Mouse (Mus musculus) midbrain, embryonic 14.5 days (tissue): ENCODE results near the gene Zwilch. TPM values are rescaled to one million over a fixed set of nuclear protein-coding genes. Genes with fewer than 3 reads are reported as not detected.
A peak's percentile ranks its signal among the peaks of the same experiment; 100 is the strongest.
"Not testable (repeated sequence)": the region's sequence is repeated elsewhere in the genome, so short reads cannot be mapped to it uniquely, and the experiment has no call there.

Experiments
- ATAC-seq: fragments of 200-750 bp; cut with Nextera tagmentation; 2 replicates; pipeline ENCODE4 v1.8.0; 2017; ENCODE audit warnings: moderate number of reproducible peaks, moderate library complexity; ENCODE audit not compliant: low FRiP score, low TSS enrichment
- DNase-seq: peaks from one replicate; pipeline ENCODE4 v3.0.0-alpha.2; 2015
- H3K27ac ChIP-seq: fragments of 300-500 bp; sonication (generic); replicated peaks from 2 replicates; pipeline ENCODE4 v1.5.1; 2014; ENCODE audit warnings: mild to moderate bottlenecking, low read depth, low read length, moderate library complexity
- H3K27me3 ChIP-seq: fragments of 300-500 bp; sonication (generic); 2 replicates; pipeline ENCODE4 v1.6.1; 2014; ENCODE audit warnings: low read length, control low read depth, mixed read lengths; ENCODE audit not compliant: control insufficient read depth, insufficient read depth
- H3K36me3 ChIP-seq: fragments of 300-500 bp; sonication (generic); 2 replicates; pipeline ENCODE4 v1.6.1; 2014; ENCODE audit warnings: low read length, control low read depth; ENCODE audit not compliant: control insufficient read depth, insufficient read depth
- H3K4me1 ChIP-seq: fragments of 300-500 bp; sonication (generic); 2 replicates; pipeline ENCODE4 v1.6.1; 2014; ENCODE audit warnings: mild to moderate bottlenecking, antibody characterized with exemption, low read length, control low read depth; ENCODE audit not compliant: control insufficient read depth, insufficient read depth
- H3K4me2 ChIP-seq: fragments of 300-500 bp; sonication (generic); 2 replicates; pipeline ENCODE4 v1.6.1; 2014; ENCODE audit warnings: mild to moderate bottlenecking, low read length, moderate library complexity
- H3K4me3 ChIP-seq: fragments of 300-500 bp; sonication (generic); replicated peaks from 2 replicates; pipeline ENCODE4 v1.5.1; 2014; ENCODE audit warnings: low read depth, low read length
- H3K9ac ChIP-seq: fragments of 300-500 bp; sonication (generic); replicated peaks from 2 replicates; pipeline ENCODE4 v1.6.1; 2014; ENCODE audit warnings: mild to moderate bottlenecking, low read length, moderate library complexity
- H3K9me3 ChIP-seq: fragments of 300-500 bp; sonication (generic); 2 replicates; pipeline ENCODE4 v1.6.1; 2016; ENCODE audit warnings: low read length, control low read depth, mixed read lengths; ENCODE audit not compliant: control insufficient read depth
- WGBS: fragments of 180-500 bp; shearing (Covaris S2); extraction: QIAGEN DNeasy Blood & Tissue Kit; methylation state at CpG from one replicate; pipeline ENCODE4 v1.1.7; 2014; 5-methylcytosine and 5-hydroxymethylcytosine counted together
- polyA plus RNA-seq: library from polyadenylated mRNA; unstranded; fragments of >200 nt; fragmentation: Nextera tagmentation; extraction: Ambion mirVana; gene quantifications from 2 replicates; pipeline ENCODE4 v1.2.1, GENCODE M21; 2014

Zwilch gene
- polyA plus RNA-seq, 1 experiment from 2014 or later, result 6.8 TPM

- peak overlapping the region; percentile 79 for H3K4me3 ChIP-seq
- peaks cover 38% of the 10 kb centered on the region for H3K36me3 ChIP-seq
- H3K9me3 ChIP-seq, result no peaks in the 10 kb centered on the region
- WGBS, result under 1% methylated on average over 16 of the region's 16 CpGs
- DNase-seq (no peak), ATAC-seq (no peak)
- peak overlapping the region; percentile 97 for H3K4me2 ChIP-seq
- H3K27ac ChIP-seq, result peak overlapping the region; percentile 83; the same call in 1 of the 2 replicates
- no peaks in the 10 kb centered on the region for H3K27me3 ChIP-seq
- H3K9ac ChIP-seq, result peak overlapping the region; percentile 66
- peaks cover 15% of the 10 kb centered on the region for H3K4me1 ChIP-seq
These were observed 839 bp upstream of the Zwilch start for GRCm38 (mm10) chr9:64173666-64174220.

- 4% methylated on average over 18 of the region's 18 CpGs for WGBS
- 0 out of 2 replicates have a peak, but pooled peaks have one; percentile 4 for ATAC-seq
- peak overlapping the region; percentile 97 for H3K4me2 ChIP-seq
- no peaks in the 10 kb centered on the region for H3K27me3 ChIP-seq
- peak overlapping the region; percentile 79 for H3K4me3 ChIP-seq
- no peaks in the 10 kb centered on the region for H3K9me3 ChIP-seq
- peaks cover 24% of the 10 kb centered on the region for H3K36me3 ChIP-seq
- H3K4me1 ChIP-seq, result peaks cover 15% of the 10 kb centered on the region
- DNase-seq, result no peak
- peak overlapping the region; percentile 83 for H3K27ac ChIP-seq
- H3K9ac ChIP-seq, result peak overlapping the region; percentile 66
These were observed 624 bp downstream of the Zwilch start for GRCm38 (mm10) chr9:64172145-64172815.

- not testable (repeated sequence) for H3K9me3 ChIP-seq, H3K27ac ChIP-seq, H3K36me3 ChIP-seq, ATAC-seq, H3K27me3 ChIP-seq, H3K9ac ChIP-seq, H3K4me3 ChIP-seq, H3K4me2 ChIP-seq, DNase-seq
- peaks cover 15% of the 10 kb centered on the region for H3K4me1 ChIP-seq
- 97% methylated on average over 3 of the region's 3 CpGs for WGBS
These were observed 2.9 kb downstream of the Zwilch start for GRCm38 (mm10) chr9:64169967-64170366.

GRCm38 (mm10) chr9:64160471-64160870, 12.4 kb downstream of the Zwilch start:
- no peak for DNase-seq
- no peak overlapping the region for H3K27ac ChIP-seq
- H3K9me3 ChIP-seq, result no peaks in the 10 kb centered on the region
- no peaks in the 10 kb centered on the region for H3K27me3 ChIP-seq
- no peaks in the 10 kb centered on the region for H3K4me1 ChIP-seq
- H3K36me3 ChIP-seq, result peaks cover 14% of the 10 kb centered on the region; the same call in 1 of the 2 replicates
- no peak overlapping the region for H3K4me3 ChIP-seq
- 0 out of 2 replicates have a peak overlapping the region, but pooled peaks have one; percentile 2 for H3K9ac ChIP-seq
- no peak for ATAC-seq
- H3K4me2 ChIP-seq, result no peak overlapping the region
- 92% methylated on average over 5 of the region's 5 CpGs for WGBS

GRCm38 (mm10) chr9:64156641-64157040, 16.3 kb downstream of the Zwilch start:
- H3K9ac ChIP-seq, result no peak overlapping the region
- WGBS, result 93% methylated on average over 1 of the region's 1 CpGs
- H3K27ac ChIP-seq, result no peak overlapping the region

GRCm38 (mm10) chr9:64139879-64140278, 33.0 kb downstream of the Zwilch start:
- H3K36me3 ChIP-seq, result no peaks in the 10 kb centered on the region
- no peak overlapping the region for H3K4me3 ChIP-seq
- H3K4me1 ChIP-seq, result no peaks in the 10 kb centered on the region
- H3K27ac ChIP-seq, result no peak overlapping the region
- no peak overlapping the region for H3K4me2 ChIP-seq
- no peaks in the 10 kb centered on the region for H3K9me3 ChIP-seq
- ATAC-seq, result no peak
- DNase-seq, result no peak
- 94% methylated on average over 9 of the region's 9 CpGs for WGBS
- no peaks in the 10 kb centered on the region for H3K27me3 ChIP-seq
- no peak overlapping the region for H3K9ac ChIP-seq

More at GRCm38 (mm10) chr9:64156641-64157040, 16.3 kb downstream of the Zwilch start:
- H3K4me3 ChIP-seq, result no peak overlapping the region
- ATAC-seq (no peak), DNase-seq (no peak)
- H3K9me3 ChIP-seq, result no peaks in the 10 kb centered on the region
- peaks cover 14% of the 10 kb centered on the region; the same call in 1 of the 2 replicates for H3K36me3 ChIP-seq
- H3K4me1 ChIP-seq, result no peaks in the 10 kb centered on the region
- no peaks in the 10 kb centered on the region for H3K27me3 ChIP-seq
- no peak overlapping the region for H3K4me2 ChIP-seq

- peak; percentile 79 for DNase-seq
- not testable (repeated sequence) for H3K4me1 ChIP-seq, H3K4me2 ChIP-seq, H3K9ac ChIP-seq, H3K27me3 ChIP-seq, ATAC-seq, H3K27ac ChIP-seq, H3K9me3 ChIP-seq, H3K4me3 ChIP-seq, H3K36me3 ChIP-seq
- WGBS, result 10% methylated on average over 6 of the region's 6 CpGs
These were observed 34.0 kb downstream of the Zwilch start for GRCm38 (mm10) chr9:64138896-64139295.

GRCm38 (mm10) chr9:64131623-64132022, 41.3 kb downstream of the Zwilch start:
- Histone ChIP-seq H3K36me3 (no peaks in the 10 kb centered on the region), H3K9me3 (no peaks in the 10 kb centered on the region), H3K9ac (no peak overlapping the region), H3K4me2 (no peak overlapping the region), H3K27me3 (no peaks in the 10 kb centered on the region), H3K4me3 (no peak overlapping the region), H3K27ac (no peak overlapping the region), H3K4me1 (no peaks in the 10 kb centered on the region)
- 83% methylated on average over 6 of the region's 6 CpGs for WGBS
- DNase-seq, result no peak
- no peak for ATAC-seq

GRCm38 (mm10) chr9:64126121-64126520, 46.8 kb downstream of the Zwilch start:
- Histone ChIP-seq H3K27me3 (no peaks in the 10 kb centered on the region), H3K9ac (no peak overlapping the region), H3K9me3 (no peaks in the 10 kb centered on the region), H3K4me3 (no peak overlapping the region), H3K36me3 (no peaks in the 10 kb centered on the region), H3K4me2 (no peak overlapping the region), H3K4me1 (no peaks in the 10 kb centered on the region), H3K27ac (no peak overlapping the region)
- 82% methylated on average over 12 of the region's 12 CpGs for WGBS
- DNase-seq, result no peak
- no peak for ATAC-seq
